Mouse (Mus musculus) testis, adult 2 months (tissue): ENCODE data around the gene Hoxa7.

Experiments
- CTCF ChIP-seq: fragments of 200-500 bp; IDR thresholded peaks from 2 replicates; pipeline ENCODE4 v1.5.1; 2012; ENCODE audit warnings: low read depth, mild to moderate bottlenecking, inconsistent platforms, low read length, moderate library complexity; ENCODE audit not compliant: control insufficient read depth, insufficient read depth, insufficient replicate concordance
- POLR2A ChIP-seq: fragments of 200-500 bp; IDR thresholded peaks from 2 replicates; pipeline ENCODE4 v1.6.1; 2012; ENCODE audit warnings: low read depth, mild to moderate bottlenecking, inconsistent platforms, low read length, moderate library complexity; ENCODE audit not compliant: control insufficient read depth

DNA sequence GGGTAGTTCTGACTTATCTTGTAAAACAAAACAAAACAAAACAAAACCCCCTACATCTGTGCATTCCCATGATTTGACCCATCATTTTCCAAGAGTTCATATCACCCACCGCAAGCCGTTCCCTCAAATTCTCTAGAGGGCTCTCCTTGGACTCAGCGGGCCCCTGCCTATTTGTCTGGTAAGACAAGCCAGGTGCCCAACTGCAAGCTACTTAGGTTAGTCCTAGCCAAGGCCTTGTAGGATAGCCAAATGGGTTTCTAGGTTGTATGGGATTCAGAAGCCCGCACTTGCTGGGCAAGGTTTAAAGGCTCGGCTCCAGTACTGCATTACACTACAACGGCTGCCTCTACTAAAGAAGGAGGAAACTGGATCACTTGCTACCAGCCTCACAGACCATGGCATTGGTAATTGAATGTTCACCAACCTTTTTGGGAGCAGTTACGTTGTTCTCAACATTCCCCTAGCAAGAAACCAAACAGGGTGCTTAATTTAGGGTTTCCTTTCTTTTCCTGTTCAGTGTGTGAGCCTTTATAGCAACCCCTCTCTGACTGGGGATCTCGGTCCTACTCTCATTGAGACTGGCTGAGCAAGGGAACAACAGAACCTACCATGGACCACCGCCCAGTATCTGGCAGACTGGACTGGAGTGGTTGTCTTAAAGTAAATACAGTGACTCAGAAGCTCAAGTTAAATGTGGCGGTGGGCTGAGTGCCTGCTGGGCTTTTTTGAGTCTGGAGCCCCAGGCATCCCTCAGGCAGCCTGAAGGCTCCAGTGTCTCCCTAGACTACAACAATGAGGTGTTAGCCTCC, 15.9 kb upstream of the Hoxa7 start:
- TF ChIP-seq POLR2A (no peak), CTCF (no peak)
